Mouse (Mus musculus) retina, postnatal 1 day (tissue): ENCODE data around the gene Hrc.

Source experiments
- DNase-seq: peaks from one replicate; pipeline ENCODE4 v3.0.0-alpha.2; 2012

The Hrc gene

DNA sequence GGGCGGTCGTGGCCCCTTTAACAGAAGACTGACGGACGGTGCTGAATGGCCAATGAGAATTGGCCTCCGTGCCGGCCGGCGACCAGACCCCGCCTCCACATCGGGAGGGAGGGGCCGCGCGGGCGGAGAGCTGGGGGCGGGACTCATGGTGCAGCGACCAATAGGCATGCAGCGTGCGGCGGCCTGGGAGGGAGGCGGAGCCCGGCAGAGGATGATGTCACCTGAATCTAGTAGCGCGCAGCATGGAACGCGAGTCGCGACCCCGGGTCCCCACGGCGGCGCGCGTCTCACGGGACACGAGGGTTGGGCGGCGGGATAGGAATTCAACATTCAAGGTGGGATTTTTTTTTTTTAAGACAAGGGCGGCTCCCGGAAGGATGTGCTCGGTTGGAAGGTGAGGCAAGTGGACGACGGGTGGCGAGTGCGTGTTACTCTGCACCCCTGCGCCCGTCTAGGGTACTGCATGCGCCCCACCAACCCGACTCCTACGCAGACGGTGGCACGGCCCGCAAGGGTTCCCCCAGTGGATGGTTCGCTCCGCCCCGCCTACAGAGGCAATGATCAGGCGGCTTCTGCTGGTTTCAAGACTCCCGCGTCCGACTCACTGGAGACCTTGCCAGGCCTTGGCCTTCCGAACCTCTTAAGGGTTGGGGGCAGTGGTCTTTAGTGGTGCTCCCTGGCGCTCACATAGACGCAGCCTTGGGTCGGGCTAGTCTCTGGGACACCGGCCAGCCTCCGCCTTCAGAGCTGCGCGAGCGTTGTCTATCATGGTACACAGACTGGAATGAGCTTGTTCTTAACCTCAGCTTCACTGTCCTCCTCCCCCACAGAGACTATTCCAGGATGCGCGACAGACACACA, 32.2 kb downstream of the Hrc start:
- peak; percentile 98 for DNase-seq

- no peak for DNase-seq
These were observed 33.1 kb downstream of the Hrc start for GRCm38 (mm10) chr7:45368178-45368577.

DNA sequence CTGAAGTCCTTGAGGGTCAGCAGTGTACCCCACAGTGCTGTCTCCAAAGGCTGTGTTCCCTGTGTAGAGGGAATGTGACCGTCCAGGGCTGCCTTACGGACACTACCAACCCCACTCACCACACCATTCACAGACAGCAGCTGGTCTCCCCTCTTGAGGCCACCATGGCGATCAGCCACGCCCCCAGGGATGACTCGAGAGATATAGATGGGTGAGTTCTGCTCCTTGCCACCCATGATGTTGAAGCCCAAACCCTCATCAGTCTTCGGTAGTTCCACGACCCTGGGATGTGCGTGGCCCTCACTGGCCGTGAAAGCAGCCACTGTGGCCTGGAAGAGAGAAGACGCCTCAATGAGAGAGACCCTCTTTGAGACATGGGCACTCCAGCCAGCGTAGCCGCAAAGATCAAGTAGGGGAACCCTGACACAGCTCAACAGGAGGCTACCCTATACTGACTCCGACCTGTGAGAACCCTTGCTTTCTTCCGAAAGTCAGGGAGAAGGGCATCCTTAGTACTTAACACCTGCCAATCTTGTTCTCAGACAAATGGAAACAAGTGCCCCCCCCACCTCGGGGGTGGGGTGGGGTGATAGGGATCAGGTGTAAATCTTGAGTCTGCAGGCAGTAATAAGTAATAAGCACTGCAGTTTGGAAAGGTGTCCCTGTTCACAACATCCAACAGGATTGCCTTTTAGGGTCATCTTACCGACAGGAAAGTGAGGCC, 34.1 kb downstream of the Hrc start:
- no peak for DNase-seq

DNA sequence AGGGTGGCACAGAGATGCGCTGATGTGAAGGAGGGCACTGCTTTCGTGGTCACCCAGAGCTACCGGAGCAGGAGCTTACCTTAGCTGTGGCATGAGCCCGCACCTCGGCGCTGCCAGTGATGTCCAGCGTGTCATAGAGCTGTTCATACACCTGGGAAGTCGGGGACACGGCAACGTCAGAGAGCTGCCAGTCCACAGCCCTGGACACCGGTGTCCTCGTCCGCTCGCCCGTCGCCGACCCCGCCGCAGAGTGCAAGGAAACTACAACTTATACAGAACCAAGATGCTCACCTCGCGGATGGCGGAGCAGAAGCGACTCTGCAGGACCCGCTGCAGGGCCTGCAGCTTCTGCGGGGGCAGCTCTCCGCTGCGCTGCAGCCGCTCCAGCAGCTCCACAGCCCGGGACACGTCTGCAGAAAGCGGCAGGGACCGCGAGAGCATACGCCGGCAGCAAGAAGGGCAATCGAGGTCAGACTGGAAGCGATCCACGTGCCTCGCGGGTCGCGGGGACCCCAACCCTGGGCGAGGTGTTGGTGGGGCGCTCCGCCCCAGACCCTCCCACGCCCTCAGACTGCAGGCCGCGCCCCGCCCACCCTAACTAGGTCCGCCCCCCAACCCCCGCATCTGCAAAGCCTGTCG, 34.9 kb downstream of the Hrc start:
- no peak for DNase-seq

DNA sequence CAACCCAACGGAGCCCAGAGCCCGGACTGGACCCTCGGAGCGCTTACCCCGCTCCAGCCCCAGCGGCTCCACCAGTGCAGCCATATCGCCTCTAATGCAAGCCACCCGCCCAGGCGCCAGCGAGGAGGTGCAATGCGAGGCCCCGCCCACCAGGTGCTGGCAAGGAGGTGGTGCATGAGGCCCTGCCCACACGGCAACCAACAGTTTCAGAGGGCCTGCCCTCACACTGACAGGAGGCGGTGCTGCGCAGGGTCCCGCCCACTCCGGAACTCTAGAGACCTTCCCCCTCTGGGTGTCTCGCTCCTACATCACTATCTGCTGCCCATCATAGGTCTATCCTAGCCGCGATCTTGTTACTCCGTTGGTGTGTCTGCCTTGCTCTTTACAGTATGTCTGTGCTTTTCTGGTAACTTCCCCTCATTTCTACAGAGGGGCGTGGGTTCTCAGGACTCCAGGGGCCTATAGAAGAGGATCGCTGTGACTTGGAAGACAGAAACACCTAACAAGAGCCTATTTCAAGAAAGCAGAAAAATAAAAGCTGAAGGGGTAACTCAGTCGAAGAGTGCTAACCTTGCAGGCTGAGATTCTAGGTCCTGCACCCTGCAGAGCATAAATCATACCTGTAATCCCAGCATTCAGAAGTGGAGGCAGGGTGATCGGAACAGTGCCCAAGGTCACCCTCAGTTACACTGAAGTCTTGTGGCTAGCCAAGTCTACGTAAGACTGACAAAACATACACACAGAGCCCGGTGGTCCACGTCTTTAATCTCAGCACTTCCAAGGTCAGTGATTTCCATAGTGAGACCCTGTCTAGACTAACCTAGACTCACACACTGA, 35.6 kb downstream of the Hrc start, which contains the start of gene Lin7b:
TSS of gene Lin7b (minus strand) at position 109 of the 837 bp plus-strand sequence.
- peak; percentile 93 for DNase-seq

- DNase-seq = no peak
These were observed 37.3 kb downstream of the Hrc start for GRCm38 (mm10) chr7:45372371-45372770.

DNA sequence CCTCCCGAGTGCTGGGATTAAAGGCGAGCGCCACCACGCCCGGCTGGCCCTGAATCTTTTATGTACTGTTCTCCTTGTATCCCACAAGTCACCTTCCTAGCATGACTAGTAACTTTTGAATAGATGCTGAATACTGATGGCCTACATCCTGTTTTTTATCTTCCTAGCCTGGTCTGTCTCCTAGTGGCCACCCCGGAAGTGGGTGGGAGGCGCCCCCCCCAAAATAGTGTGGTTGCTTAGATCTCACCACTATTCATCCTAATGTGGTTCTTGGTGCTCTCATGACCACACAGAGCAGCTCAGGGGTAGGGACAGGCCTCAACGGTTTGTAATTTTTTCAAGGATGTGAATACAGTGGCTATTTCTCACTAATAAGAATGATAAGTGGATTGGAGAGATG, 39.5 kb downstream of the Hrc start:
- DNase-seq = no peak

- DNase-seq = no peak
These were observed 41.0 kb downstream of the Hrc start for GRCm38 (mm10) chr7:45376057-45376456.

- DNase-seq = no peak
These were observed 51.0 kb downstream of the Hrc start for GRCm38 (mm10) chr7:45386077-45386476.
